Mouse (Mus musculus) adrenal gland (tissue): ENCODE data around the gene Asrgl1.

Experiments
- intact Hi-C: fragments of 180-260 bp; cut with DNase I; formaldehyde crosslinking; loops from one replicate; pipeline ENCODE4 v1.15.1; 2025

The Asrgl1 gene

GRCm38 (mm10) chr19:9073776-9074411 is 61.5 kb downstream of the Asrgl1 start:
- intact Hi-C loops: no loop called here

- intact Hi-C loops: no loop called here
Measured at GRCm38 (mm10) chr19:9072157-9072530, 63.3 kb downstream of the Asrgl1 start.

GRCm38 (mm10) chr19:9071456-9072156 is 63.8 kb downstream of the Asrgl1 start:
- intact Hi-C loops: no loop called here

GRCm38 (mm10) chr19:9070316-9070715 is 65.1 kb downstream of the Asrgl1 start:
- intact Hi-C loops: no loop called here

GRCm38 (mm10) chr19:9069687-9070307 is 65.6 kb downstream of the Asrgl1 start:
- intact Hi-C loops: no loop called here

- intact Hi-C loops: no loop called here
Measured at GRCm38 (mm10) chr19:9067292-9067691, 68.1 kb downstream of the Asrgl1 start.

GRCm38 (mm10) chr19:9065621-9066561 is 69.5 kb downstream of the Asrgl1 start:
- intact Hi-C loops: no loop called here

GRCm38 (mm10) chr19:9063831-9064230 is 71.6 kb downstream of the Asrgl1 start:
- intact Hi-C loops: no loop called here

- intact Hi-C loops: no loop called here
Measured at GRCm38 (mm10) chr19:9062822-9063221, 72.6 kb downstream of the Asrgl1 start.

GRCm38 (mm10) chr19:9061221-9061893 is 74.1 kb downstream of the Asrgl1 start:
- intact Hi-C loops: no loop called here

GRCm38 (mm10) chr19:9060103-9060502 is 75.3 kb downstream of the Asrgl1 start:
- intact Hi-C loops: no loop called here
